Mouse (Mus musculus): ENCODE measurements around the gene Agmat.

DNA sequence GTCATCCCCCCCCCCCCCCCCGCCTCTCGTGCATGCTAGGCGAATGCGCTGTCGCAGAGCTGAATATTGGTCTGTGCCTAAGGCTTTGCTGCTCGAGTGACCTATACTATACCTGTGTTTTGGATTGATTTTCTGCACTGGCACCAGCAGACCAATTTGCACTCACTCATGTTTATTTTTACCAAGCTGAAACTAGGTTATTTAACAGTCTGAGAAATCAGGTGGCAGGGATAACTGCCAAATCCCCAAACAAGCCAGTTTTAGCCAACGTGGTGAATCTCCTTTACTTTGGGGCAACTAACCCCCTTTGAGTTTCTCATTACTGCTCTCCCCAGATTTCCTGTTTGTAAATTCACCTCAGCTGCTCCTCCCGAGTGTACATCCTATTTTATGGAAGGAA lies 45.5 kb downstream of the Agmat start:
- no peak for TF ChIP-seq CTCF (IDR thresholded peaks at IDR 0.05; ENCODE audit: low read depth)
- no peak for TF ChIP-seq EP300 (IDR thresholded peaks at IDR 0.05; ENCODE audit: low read depth)
